Mouse (Mus musculus) midbrain, embryonic 13.5 days (tissue): Measurements from ENCODE around the gene Hsbp1. TPM values are rescaled to one million over a fixed set of nuclear protein-coding genes. Genes with fewer than 3 reads are reported as not detected.
A peak's percentile ranks its signal among the peaks of the same experiment; 100 is the strongest.

Source experiments
- ATAC-seq: fragments of 200-750 bp; cut with Nextera tagmentation; 2 replicates; pipeline ENCODE4 v1.8.0; 2017; ENCODE audit warnings: mild to moderate bottlenecking, moderate TSS enrichment, moderate library complexity
- H3K27ac ChIP-seq: fragments of 300-500 bp; sonication (generic); 2 replicates; pipeline ENCODE4 v1.5.1; 2015; ENCODE audit warnings: inconsistent platforms, mild to moderate bottlenecking, moderate library complexity
- H3K27me3 ChIP-seq: fragments of 300-500 bp; sonication (generic); 2 replicates; pipeline ENCODE4 v1.6.1; 2015; ENCODE audit warnings: mild to moderate bottlenecking, inconsistent platforms
- H3K36me3 ChIP-seq: fragments of 300-500 bp; sonication (generic); 2 replicates; pipeline ENCODE4 v1.6.1; 2015; ENCODE audit warnings: mild to moderate bottlenecking, inconsistent platforms
- H3K4me1 ChIP-seq: fragments of 300-500 bp; sonication (generic); replicated peaks from 2 replicates; pipeline ENCODE4 v1.6.1; 2015; ENCODE audit warnings: inconsistent platforms
- H3K4me2 ChIP-seq: fragments of 300-500 bp; sonication (generic); replicated peaks from 2 replicates; pipeline ENCODE4 v1.6.1; 2015; ENCODE audit warnings: moderate library complexity, mild to moderate bottlenecking, inconsistent platforms
- H3K4me3 ChIP-seq: fragments of 300-500 bp; sonication (generic); replicated peaks from 2 replicates; pipeline ENCODE4 v1.5.1; 2015; ENCODE audit warnings: mild to moderate bottlenecking, inconsistent platforms
- H3K9ac ChIP-seq: fragments of 300-500 bp; sonication (generic); replicated peaks from 2 replicates; pipeline ENCODE4 v1.6.1; 2015; ENCODE audit warnings: mild to moderate bottlenecking, inconsistent platforms
- H3K9me3 ChIP-seq: fragments of 300-500 bp; sonication (generic); 2 replicates; pipeline ENCODE4 v1.6.1; 2016; ENCODE audit warnings: mild to moderate bottlenecking, inconsistent platforms
- WGBS: fragments of 180-500 bp; shearing (Covaris S2); methylation state at CpG from one replicate; pipeline ENCODE4 v1.1.7; 2015; 5-methylcytosine and 5-hydroxymethylcytosine counted together
- polyA plus RNA-seq: library from polyadenylated mRNA; unstranded; fragments of >200 nt; fragmentation: Nextera tagmentation; extraction: Ambion mirVana; gene quantifications from 2 replicates; pipeline ENCODE4 v1.2.1, GENCODE M21; 2015

The Hsbp1 gene
- polyA plus RNA-seq, 1 experiment from 2014 or later = 588 TPM

GRCm38 (mm10) chr8:119394097-119394496, 49.8 kb downstream of the Hsbp1 start:
- peak overlapping the region; percentile 92; the same call in 1 of the 2 replicates for H3K27ac ChIP-seq
- peak; percentile 9; the same call in 1 of the 2 replicates for ATAC-seq

GRCm38 (mm10) chr8:119394524-119395026, 50.3 kb downstream of the Hsbp1 start, which contains the start of gene Mlycd:
TSS of gene Mlycd (plus strand) at chr8:119394878.
- Histone ChIP-seq H3K4me3 (peak within 1 kb of the TSS; percentile 92), H3K9ac (peak within 1 kb of the TSS; percentile 95), H3K4me1 (peaks cover 21% of the 10 kb centered on the region), H3K36me3 (0 out of 2 replicates have a peak, but pooled peaks cover 8% of the 10 kb centered on the region), H3K4me2 (peak within 1 kb of the TSS; percentile 100), H3K27ac (peak within 1 kb of the TSS; percentile 92), H3K27me3 (0 out of 2 replicates have a peak, but pooled peaks cover 2% of the 10 kb centered on the region), H3K9me3 (no peaks in the 10 kb centered on the region)
- peak; percentile 97 for ATAC-seq
- WGBS = 2% methylated on average over 44 of the region's 44 CpGs

More at GRCm38 (mm10) chr8:119394097-119394496, 49.8 kb downstream of the Hsbp1 start:
- 0 out of 2 replicates have a peak, but pooled peaks cover 2% of the 10 kb centered on the region for H3K27me3 ChIP-seq
- peaks cover 21% of the 10 kb centered on the region for H3K4me1 ChIP-seq
- no peaks in the 10 kb centered on the region for H3K9me3 ChIP-seq
- peak overlapping the region; percentile 95 for H3K9ac ChIP-seq
- H3K36me3 ChIP-seq = 0 out of 2 replicates have a peak, but pooled peaks cover 8% of the 10 kb centered on the region
- peak overlapping the region; percentile 100 for H3K4me2 ChIP-seq
- 84% methylated on average over 9 of the region's 9 CpGs for WGBS
- peak overlapping the region; percentile 92 for H3K4me3 ChIP-seq

- Histone ChIP-seq H3K4me3 (peak overlapping the region; percentile 92), H3K9me3 (no peaks in the 10 kb centered on the region), H3K27me3 (0 out of 2 replicates have a peak, but pooled peaks cover under 1% of the 10 kb centered on the region), H3K27ac (peak overlapping the region; percentile 92), H3K36me3 (0 out of 2 replicates have a peak, but pooled peaks cover 8% of the 10 kb centered on the region), H3K4me2 (peak overlapping the region; percentile 100), H3K4me1 (peaks cover 21% of the 10 kb centered on the region), H3K9ac (peak overlapping the region; percentile 95)
- 5% methylated on average over 78 of the region's 83 CpGs for WGBS
- peak; percentile 65 for ATAC-seq
Observed at GRCm38 (mm10) chr8:119395072-119395950, 51.0 kb downstream of the Hsbp1 start.

Other genes starting within 250 kb of the Hsbp1 start
- 11.8 and 13.8 TPM in 2 replicates for gene Mlycd, start 50.4 kb downstream of the Hsbp1 start, polyA plus RNA-seq
- 0.10 and 0.28 TPM in 2 replicates for gene Osgin1, start 89.6 kb downstream of the Hsbp1 start, polyA plus RNA-seq
- 34.9 and 37.6 TPM in 2 replicates for gene Necab2, start 102.2 kb downstream of the Hsbp1 start, polyA plus RNA-seq
- not detected in 2 replicates for gene Slc38a8, start 157.2 kb downstream of the Hsbp1 start, polyA plus RNA-seq
- 67.7 and 70.4 TPM in 2 replicates for gene Mbtps1, start 214.2 kb downstream of the Hsbp1 start, polyA plus RNA-seq
- 153 and 157 TPM in 2 replicates for gene Hsdl1, start 230.7 kb downstream of the Hsbp1 start, polyA plus RNA-seq
- gene Dnaaf1, start 230.7 kb downstream of the Hsbp1 start, polyA plus RNA-seq = 0.12 and 0.15 TPM in 2 replicates